Mouse (Mus musculus): ENCODE measurements at regions not wholly inside any gene's neighbourhood (a gene's known extent, or its start where the extent isn't known, plus 50 kb on each side); places are given as distances from the start of the nearest gene placed in this dataset.
A peak's percentile ranks its signal among the peaks of the same experiment; 100 is the strongest.

GRCm38 (mm10) chr1:88960142-88960541 is 110.1 kb upstream of the Sh3bp4 start:
- ATAC-seq (ENCODE audit: low TSS enrichment), result no peak

GRCm38 (mm10) chr1:88964045-88964747 is 106.0 kb upstream of the Sh3bp4 start:
- no peak for ATAC-seq (ENCODE audit: low TSS enrichment)

- no peak for ATAC-seq (ENCODE audit: low TSS enrichment)
Measured at GRCm38 (mm10) chr1:88966416-88966815, 103.8 kb upstream of the Sh3bp4 start.

- no peak for ATAC-seq (ENCODE audit: low TSS enrichment)
Measured at GRCm38 (mm10) chr1:88968142-88968541, 102.1 kb upstream of the Sh3bp4 start.

DNA sequence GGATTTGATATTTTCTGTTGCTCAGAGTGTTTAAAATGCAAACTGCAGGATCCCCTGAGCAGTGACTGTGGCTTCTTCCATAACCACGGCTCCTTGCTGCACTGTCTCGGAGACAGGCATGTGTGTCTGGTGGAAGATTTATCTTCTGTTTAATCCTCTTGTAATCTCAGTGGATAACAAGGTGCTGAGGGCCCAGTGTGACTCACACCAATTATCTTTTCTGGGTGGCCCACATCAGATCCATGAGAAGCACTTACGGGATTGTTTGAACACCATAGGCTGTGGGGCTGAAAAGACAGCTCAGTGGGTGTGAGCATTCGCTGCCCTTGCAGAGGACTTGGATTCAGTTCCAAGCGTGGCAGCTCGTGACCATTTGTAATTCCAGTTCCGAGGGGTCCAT is 101.2 kb upstream of the Sh3bp4 start:
- ATAC-seq (ENCODE audit: low TSS enrichment), result no peak

GRCm38 (mm10) chr1:88969630-88970029 is 100.6 kb upstream of the Sh3bp4 start:
- no peak for ATAC-seq (ENCODE audit: low TSS enrichment)

- ATAC-seq (ENCODE audit: low TSS enrichment), result no peak
Measured at GRCm38 (mm10) chr1:88976101-88976500, 94.1 kb upstream of the Sh3bp4 start.

DNA sequence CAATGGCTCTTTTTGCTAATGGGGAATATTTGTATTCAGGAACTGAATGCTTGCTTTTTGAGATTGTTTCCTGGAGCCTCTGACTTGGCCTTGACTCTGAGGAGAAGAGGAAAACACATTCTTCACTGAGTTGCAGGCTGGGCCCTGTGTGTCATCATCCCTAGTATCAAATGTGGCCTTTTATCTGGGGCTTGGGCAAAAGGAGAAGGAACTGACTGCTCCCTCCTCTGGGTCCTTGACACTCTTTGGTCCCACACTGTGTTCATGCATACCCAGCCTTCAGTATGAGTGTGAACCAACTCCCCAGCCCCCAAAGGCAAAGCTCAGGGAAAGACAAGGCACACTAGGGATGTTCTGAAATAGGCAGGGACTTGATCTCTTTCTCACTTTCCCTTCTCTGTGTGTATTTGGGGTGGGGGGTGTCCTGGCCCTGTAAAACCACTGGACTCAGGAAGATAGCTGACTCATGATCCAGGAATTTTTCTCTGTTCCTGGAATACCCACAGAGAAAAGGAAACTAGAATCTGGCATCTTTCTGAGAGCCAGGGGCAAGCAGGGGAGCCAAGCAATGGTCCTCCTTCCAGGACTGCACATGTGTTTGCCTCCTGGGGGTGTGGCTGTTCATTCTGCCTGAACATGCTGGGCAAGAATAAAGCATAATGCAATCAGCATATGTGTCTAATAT is 82.1 kb upstream of the Sh3bp4 start:
- ATAC-seq (ENCODE audit: low TSS enrichment), result no peak

DNA sequence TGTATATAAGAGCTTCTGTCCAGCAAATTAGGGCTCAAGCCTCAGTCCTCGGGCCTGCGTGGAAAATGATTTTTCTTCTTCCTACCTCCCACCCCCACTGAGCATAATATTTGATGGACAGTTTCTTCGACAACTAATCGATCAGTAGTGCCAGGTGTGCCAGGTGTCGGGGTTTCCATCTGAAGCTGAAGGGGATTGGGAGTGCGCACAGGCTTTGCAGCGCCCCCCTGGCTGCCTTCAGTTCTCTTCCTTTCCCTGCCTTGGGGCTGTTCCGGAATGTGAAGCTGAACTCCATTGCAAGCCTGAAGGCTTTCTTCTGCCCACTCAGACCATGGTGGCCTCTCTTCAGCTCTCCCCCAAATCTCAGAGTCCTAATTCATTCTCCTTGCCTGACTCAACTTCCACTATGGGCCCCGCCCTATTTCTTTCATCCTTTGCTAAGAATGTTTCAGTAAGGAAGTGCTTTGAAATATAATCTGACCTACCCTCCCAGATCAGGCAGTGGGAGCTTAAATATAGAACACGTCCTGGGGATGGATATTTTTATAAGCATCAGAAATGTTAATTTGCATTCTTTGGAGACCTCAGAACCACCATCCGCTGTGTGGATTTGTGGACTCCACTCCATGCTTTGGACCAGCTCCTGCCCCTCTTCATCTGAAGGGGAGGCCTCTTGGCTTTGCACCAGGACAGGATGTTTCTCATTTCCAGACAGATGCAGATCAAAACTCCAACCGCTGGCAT is 75.5 kb upstream of the Sh3bp4 start:
- no peak for ATAC-seq (ENCODE audit: low TSS enrichment)

GRCm38 (mm10) chr1:88995945-88996344 is 74.3 kb upstream of the Sh3bp4 start:
- ATAC-seq (ENCODE audit: low TSS enrichment), result no peak

DNA sequence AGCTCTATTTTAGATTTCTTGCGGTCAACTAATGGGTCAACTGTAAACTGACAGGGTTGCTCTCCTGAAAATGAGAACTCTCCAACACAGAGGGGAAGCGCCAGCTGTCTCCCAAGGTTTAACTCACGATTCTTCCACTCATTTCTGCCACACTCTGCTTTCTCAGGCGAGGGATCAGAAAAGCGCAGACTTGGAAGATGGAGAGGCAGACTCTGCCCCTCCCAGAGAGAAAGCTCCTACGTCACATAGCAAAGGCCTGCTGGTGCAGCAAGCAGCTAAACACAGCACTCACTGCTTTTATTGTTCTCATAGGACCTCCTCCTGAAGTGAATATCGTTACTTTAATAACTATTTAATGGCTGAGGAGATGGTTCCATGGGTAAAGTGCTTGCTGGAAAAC is 73.6 kb upstream of the Sh3bp4 start:
- ATAC-seq (ENCODE audit: low TSS enrichment), result peak; percentile 57

- no peak for ATAC-seq (ENCODE audit: low TSS enrichment)
Measured at GRCm38 (mm10) chr1:88997847-88998246, 72.4 kb upstream of the Sh3bp4 start.

GRCm38 (mm10) chr1:89002326-89002725 is 67.9 kb upstream of the Sh3bp4 start:
- no peak for ATAC-seq (ENCODE audit: low TSS enrichment)

DNA sequence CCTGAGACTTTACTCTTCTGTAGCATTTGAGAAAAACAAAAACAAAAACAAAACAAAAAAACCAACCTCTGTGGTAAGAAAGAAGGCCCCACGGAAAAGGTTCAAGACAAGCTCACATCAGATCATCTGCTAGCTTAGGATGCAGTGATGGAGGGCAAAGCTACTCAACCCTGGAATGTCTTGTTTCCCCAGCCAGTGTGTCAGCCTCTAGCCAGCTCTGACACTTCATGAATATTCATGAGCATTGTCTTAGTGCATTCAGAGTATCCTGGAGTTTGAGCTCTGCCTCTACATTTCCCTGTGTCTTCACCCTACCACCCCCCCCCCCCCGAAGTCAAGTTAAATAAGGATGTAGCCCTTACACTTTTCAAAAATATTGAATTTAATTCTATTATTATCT is 66.5 kb upstream of the Sh3bp4 start:
- ATAC-seq (ENCODE audit: low TSS enrichment), result no peak

DNA sequence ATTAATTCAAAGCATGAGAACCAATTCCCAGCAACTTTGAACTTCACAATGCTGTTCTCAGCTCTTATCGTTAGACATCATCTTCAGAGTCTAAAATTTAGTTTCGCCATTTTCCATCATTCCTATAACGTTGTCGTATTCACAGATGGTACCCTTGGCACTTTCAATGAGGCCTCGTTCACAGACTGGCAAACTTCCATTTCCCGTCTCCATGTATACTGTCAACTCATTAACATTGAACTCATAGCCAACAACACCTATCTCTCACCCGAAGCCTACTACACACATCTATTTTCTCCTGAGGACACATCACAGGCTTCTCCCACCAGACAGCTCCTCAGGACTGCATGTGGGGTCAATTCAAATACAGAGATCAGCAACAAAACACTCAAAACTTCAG is 62.7 kb upstream of the Sh3bp4 start:
- no peak for ATAC-seq (ENCODE audit: low TSS enrichment)

- no peak for ATAC-seq (ENCODE audit: low TSS enrichment)
Measured at GRCm38 (mm10) chr1:89010170-89010569, 60.0 kb upstream of the Sh3bp4 start.

- ATAC-seq (ENCODE audit: low TSS enrichment), result no peak
Measured at GRCm38 (mm10) chr1:89011454-89011853, 58.8 kb upstream of the Sh3bp4 start.

GRCm38 (mm10) chr1:89015385-89015784 is 54.8 kb upstream of the Sh3bp4 start:
- no peak for ATAC-seq (ENCODE audit: low TSS enrichment)

DNA sequence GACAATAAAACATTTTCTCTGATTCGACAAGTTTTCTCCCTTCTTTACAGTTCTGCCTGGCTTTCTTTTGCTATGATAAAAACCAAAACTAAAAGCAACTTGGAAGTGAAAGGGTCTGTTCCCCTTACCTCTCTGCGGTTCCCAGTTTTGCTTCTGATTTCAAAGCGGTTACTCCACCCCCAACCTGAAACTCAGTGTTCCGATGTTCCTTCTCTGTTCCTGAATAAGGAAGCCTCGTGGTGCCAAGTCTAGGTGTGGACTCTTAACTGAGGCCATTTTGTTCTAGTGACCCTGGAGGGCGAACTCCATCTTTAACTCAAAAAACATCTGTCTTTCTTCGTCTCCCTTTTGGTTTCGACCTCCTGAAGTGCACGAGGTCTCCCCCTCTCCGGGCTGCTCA is 54.4 kb upstream of the Sh3bp4 start:
- no peak for ATAC-seq (ENCODE audit: low TSS enrichment)

DNA sequence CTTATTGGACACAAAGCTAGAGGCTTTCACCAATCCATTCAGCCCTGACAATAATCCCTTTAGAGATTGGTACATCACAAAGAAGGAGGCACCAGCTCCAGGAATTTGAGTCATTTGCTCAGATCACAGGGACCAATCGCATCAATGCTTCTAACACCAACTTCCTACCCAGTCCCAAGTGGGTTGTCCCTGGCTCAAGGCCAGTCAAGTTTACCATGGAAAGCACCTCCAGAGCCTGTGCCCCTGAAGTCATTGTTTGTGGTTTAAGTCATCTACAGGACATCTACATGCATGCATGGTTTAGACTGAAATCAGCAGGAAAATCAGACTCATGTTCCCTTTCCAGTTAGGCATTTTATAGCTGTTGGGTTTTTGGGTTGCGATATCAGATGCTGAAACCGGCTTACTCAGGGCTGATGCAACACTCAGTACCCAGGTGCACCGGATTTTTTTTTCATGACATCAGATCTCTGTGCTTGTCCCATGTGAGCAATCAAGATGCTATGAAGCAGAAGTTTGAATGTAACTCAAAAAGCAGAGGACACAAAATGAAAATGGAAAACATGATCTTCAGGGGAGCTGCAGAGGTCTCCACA is 50.3 kb upstream of the Sh3bp4 start:
- ATAC-seq (ENCODE audit: low TSS enrichment), result no peak

All from frontal cortex, adult (tissue).